Mouse (Mus musculus): ENCODE data around the gene Dach1.

- TF ChIP-seq POLR2AphosphoS2 (IDR thresholded peaks at IDR 0.05; ENCODE audit: low read length) (no peak), GATA1 (IDR thresholded peaks at IDR 0.05; ENCODE audit: low read depth, low read length) (no peak), MYC (IDR thresholded peaks at IDR 0.05; ENCODE audit: low read depth, low read length) (no peak), MAX (IDR thresholded peaks at IDR 0.05; ENCODE audit: low read length) (no peak), TAL1 (IDR thresholded peaks at IDR 0.05; ENCODE audit: low read length) (no peak), EP300 (IDR thresholded peaks at IDR 0.05; ENCODE audit: low read depth in 1 of 2, low read length in 2 of 2) (no peak), CTCF (IDR thresholded peaks at IDR 0.05 in 2 of 3, conservative IDR thresholded peaks at IDR 0.05 in 1 of 3; ENCODE audit: control insufficient read depth in 1 of 3, insufficient read depth in 1 of 3, low read depth in 2 of 3, low read length in 3 of 3, poor library complexity in 1 of 3, severe bottlenecking in 1 of 3) (no peak), MAFK (IDR thresholded peaks at IDR 0.05; ENCODE audit: borderline replicate concordance, low read depth, low read length) (no peak), TBP (IDR thresholded peaks at IDR 0.05; ENCODE audit: low read depth, low read length) (no peak), RCOR1 (IDR thresholded peaks at IDR 0.05; ENCODE audit: low read depth, low read length) (no peak)
Observed at GRCm38 (mm10) chr14:98104314-98104955, 65.1 kb downstream of the Dach1 start.

All from MEL (cell line).